Mouse (Mus musculus): ENCODE measurements at regions not wholly inside any gene's neighbourhood (a gene's known extent, or its start where the extent isn't known, plus 50 kb on each side); places are given as distances from the start of the nearest gene placed in this dataset.

DNA sequence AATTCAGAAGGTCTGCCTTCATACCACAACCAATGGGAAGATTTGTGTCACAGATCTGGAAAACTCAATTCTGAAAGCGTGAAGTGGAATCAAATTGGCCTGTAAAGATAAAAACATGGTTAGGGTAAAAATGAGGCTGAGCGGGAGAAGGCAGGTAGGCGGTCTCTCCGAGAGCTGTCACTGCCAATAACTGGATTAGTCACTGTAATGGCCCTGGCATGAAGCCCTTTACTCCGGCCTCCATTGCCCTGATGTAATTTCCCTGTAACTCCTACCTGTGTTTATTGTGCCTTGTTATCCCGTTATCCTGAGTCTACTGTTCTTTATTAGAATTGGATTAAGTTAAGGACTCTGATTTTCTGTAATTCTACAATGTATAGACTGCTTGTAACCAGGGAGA lies 166.3 kb upstream of the Eef2kmt start:
- Histone ChIP-seq H3K27me3 (ENCODE audit: control insufficient read depth, insufficient read depth, low read length) (no peaks in the 10 kb centered on the region), H3K4me1 (ENCODE audit: control insufficient read depth, insufficient read depth, low read length) (no peaks in the 10 kb centered on the region), H3K27ac (ENCODE audit: low read length) (no peak overlapping the region), H3K36me3 (ENCODE audit: control insufficient read depth, insufficient read depth, low read length) (no peaks in the 10 kb centered on the region), H3K4me3 (ENCODE audit: low read depth, low read length) (no peak overlapping the region), H3K9me3 (ENCODE audit: control insufficient read depth, low read depth, low read length) (no peaks in the 10 kb centered on the region), H3K4me2 (replicated peaks; ENCODE audit: low read depth, low read length) (no peak overlapping the region), H3K9ac (replicated peaks; ENCODE audit: low read depth, low read length) (no peak overlapping the region)
- 87% methylated on average over 6 of the region's 6 CpGs for WGBS
- ATAC-seq (ENCODE audit: insufficient number of reproducible peaks, insufficient read depth, low FRiP score, low read depth), result no peak

DNA sequence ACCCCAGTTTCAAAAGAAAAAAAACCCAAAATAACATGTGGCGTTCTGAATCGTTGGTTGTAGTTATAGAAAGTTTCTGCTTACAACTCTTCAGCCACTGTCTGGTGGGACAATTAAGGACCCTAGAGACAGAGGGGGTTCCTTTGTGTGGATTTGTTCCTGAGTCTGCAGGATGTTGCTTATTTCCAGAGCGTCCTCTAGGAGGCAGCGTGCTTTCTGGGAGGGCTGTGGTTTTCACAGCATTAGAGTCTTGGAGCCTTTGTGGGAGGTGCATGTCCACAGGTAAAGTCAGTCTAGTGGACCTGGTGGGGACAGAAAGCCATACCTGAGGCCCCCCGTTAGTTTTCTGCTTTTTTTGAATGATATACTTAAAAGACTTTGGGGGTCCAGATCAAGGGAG lies 165.8 kb upstream of the Eef2kmt start:
- no peak for ATAC-seq (ENCODE audit: insufficient number of reproducible peaks, insufficient read depth, low FRiP score, low read depth)
- no peaks in the 10 kb centered on the region for H3K36me3 ChIP-seq (ENCODE audit: control insufficient read depth, insufficient read depth, low read length)
- 79% methylated on average over 5 of the region's 5 CpGs for WGBS
- no peaks in the 10 kb centered on the region for H3K4me1 ChIP-seq (ENCODE audit: control insufficient read depth, insufficient read depth, low read length)
- no peak overlapping the region for H3K4me2 ChIP-seq (replicated peaks; ENCODE audit: low read depth, low read length)
- no peak overlapping the region for H3K9ac ChIP-seq (replicated peaks; ENCODE audit: low read depth, low read length)
- no peaks in the 10 kb centered on the region for H3K27me3 ChIP-seq (ENCODE audit: control insufficient read depth, insufficient read depth, low read length)
- no peaks in the 10 kb centered on the region for H3K9me3 ChIP-seq (ENCODE audit: control insufficient read depth, low read depth, low read length)
- no peak overlapping the region for H3K4me3 ChIP-seq (ENCODE audit: low read depth, low read length)
- no peak overlapping the region for H3K27ac ChIP-seq (ENCODE audit: low read length)

DNA sequence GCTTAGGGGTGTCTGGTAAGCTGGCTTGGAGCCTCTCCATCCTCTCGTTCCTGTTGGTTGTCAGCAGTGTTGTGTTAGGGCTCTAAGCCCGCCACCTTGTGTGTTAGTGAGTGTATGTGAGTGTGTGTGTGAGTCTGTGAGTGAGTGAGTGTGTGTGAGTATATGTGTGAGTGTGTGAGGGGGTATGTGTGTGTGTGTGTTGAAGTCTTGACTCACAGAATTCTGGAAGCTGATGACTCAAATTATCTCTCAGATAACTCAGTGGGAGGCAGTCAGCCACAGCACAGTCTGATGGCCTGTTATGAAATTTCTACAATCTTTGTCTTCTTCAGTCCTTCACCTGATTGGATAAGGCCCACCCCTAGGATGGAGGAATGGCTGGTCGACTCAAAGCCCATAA lies 163.7 kb upstream of the Eef2kmt start:
- no peaks in the 10 kb centered on the region for H3K4me1 ChIP-seq (ENCODE audit: control insufficient read depth, insufficient read depth, low read length)
- 82% methylated on average over 3 of the region's 3 CpGs for WGBS

DNA sequence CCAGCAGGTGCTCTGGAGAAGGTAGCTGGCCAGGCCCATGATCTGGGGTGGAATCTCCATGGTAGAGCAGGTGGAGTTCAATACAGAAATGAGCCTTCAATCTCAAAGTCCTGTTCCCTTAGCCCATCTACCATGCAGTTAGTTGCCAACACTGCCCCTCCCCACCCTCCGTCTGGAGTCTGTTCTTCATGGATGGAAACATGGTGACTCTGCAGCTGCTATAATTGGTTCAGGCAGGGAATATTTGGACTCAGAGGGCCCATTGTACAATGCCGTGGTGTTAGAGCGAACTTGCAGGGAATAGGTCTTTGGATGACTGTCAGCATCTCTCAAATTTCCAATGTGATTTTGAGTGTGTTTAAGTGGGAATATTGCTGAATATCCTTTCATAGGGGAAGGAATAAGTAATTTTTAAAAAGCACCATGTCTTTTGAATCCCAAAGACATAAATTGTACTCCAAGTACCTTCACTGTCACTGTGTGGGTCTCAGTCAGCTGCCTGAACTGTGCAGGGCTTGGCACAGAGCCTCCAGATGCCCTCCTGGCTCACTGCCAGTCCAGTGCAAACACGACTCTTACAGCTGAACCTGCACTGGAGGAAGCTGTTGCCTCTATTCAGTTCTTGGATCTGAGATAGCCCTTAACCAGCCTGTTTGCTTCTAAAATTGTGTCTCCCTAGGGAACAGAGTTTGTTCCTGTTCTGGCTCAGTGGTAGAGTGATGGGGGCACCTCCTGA lies 162.8 kb upstream of the Eef2kmt start:
- 0 out of 2 replicates have a peak, but pooled peaks have one; percentile 18 for ATAC-seq (ENCODE audit: insufficient number of reproducible peaks, insufficient read depth, low FRiP score, low read depth)
- Histone ChIP-seq H3K4me3 (ENCODE audit: low read depth, low read length) (no peak overlapping the region), H3K27me3 (ENCODE audit: control insufficient read depth, insufficient read depth, low read length) (no peaks in the 10 kb centered on the region), H3K4me1 (ENCODE audit: control insufficient read depth, insufficient read depth, low read length) (no peaks in the 10 kb centered on the region), H3K4me2 (replicated peaks; ENCODE audit: low read depth, low read length) (no peak overlapping the region), H3K27ac (ENCODE audit: low read length) (no peak overlapping the region), H3K9ac (replicated peaks; ENCODE audit: low read depth, low read length) (no peak overlapping the region), H3K9me3 (ENCODE audit: control insufficient read depth, low read depth, low read length) (no peaks in the 10 kb centered on the region), H3K36me3 (ENCODE audit: control insufficient read depth, insufficient read depth, low read length) (no peaks in the 10 kb centered on the region)
- 63% methylated on average over 4 of the region's 4 CpGs for WGBS

More for the DNA sequence above, 163.7 kb upstream of the Eef2kmt start:
- Histone ChIP-seq H3K36me3 (ENCODE audit: control insufficient read depth, insufficient read depth, low read length) (no peaks in the 10 kb centered on the region), H3K4me2 (replicated peaks; ENCODE audit: low read depth, low read length) (no peak overlapping the region), H3K27ac (ENCODE audit: low read length) (no peak overlapping the region), H3K4me3 (ENCODE audit: low read depth, low read length) (no peak overlapping the region), H3K27me3 (ENCODE audit: control insufficient read depth, insufficient read depth, low read length) (no peaks in the 10 kb centered on the region), H3K9ac (replicated peaks; ENCODE audit: low read depth, low read length) (no peak overlapping the region), H3K9me3 (ENCODE audit: control insufficient read depth, low read depth, low read length) (no peaks in the 10 kb centered on the region)
- ATAC-seq (ENCODE audit: insufficient number of reproducible peaks, insufficient read depth, low FRiP score, low read depth), result no peak

DNA sequence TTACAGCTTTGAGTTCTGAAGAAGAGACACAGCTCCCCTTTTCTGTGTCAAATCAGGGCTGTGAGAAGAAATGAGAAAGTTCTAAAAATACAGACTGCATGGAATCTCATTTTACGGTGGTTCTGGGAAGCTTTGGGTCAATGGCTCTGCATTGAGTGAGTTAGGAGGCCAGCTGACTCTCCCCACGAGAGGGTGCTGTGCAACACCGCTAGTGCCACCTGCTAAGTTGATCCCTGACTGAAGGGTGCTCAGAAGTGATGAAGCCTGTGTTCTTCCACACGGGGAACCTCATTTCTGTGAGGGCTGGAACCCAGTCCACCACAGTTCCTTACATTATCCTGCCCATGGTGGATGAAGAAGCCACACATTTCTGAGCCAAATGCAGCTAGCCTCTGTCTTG lies 159.5 kb upstream of the Eef2kmt start:
- WGBS, result 80% methylated on average over 4 of the region's 4 CpGs
- Histone ChIP-seq H3K27me3 (ENCODE audit: control insufficient read depth, insufficient read depth, low read length) (no peaks in the 10 kb centered on the region), H3K4me3 (ENCODE audit: low read depth, low read length) (no peak overlapping the region), H3K4me2 (replicated peaks; ENCODE audit: low read depth, low read length) (no peak overlapping the region), H3K4me1 (ENCODE audit: control insufficient read depth, insufficient read depth, low read length) (no peaks in the 10 kb centered on the region), H3K9ac (replicated peaks; ENCODE audit: low read depth, low read length) (no peak overlapping the region), H3K27ac (ENCODE audit: low read length) (no peak overlapping the region), H3K36me3 (ENCODE audit: control insufficient read depth, insufficient read depth, low read length) (no peaks in the 10 kb centered on the region), H3K9me3 (ENCODE audit: control insufficient read depth, low read depth, low read length) (no peaks in the 10 kb centered on the region)
- ATAC-seq (ENCODE audit: insufficient number of reproducible peaks, insufficient read depth, low FRiP score, low read depth), result no peak

DNA sequence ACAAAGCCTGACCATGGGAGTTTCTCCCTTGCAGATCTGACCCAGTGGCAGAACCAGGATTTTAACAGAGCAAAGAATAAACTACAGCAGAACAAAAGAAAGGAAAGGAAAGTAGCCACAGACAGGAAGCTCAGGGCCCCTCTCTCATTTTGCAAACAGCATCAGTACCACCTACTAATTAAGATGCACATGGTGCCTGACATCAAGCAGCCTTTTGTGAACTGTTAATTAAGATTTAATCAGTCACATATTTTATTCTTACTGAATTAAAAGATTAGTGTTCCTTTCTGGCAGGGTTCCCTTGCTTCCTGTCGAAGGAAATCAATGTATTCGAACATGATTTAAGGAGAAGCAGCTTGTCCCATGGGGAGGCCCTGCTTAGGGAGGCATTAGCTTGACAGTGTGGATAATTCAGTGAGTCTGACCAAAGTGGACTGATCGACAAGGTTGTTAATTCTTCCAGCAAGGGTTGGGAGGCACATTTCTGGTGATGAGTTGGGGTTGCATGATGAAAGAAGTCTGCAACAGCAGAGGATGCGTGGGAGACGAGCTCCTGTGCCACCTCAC lies 156.1 kb upstream of the Eef2kmt start:
- no peak for ATAC-seq (ENCODE audit: insufficient number of reproducible peaks, insufficient read depth, low FRiP score, low read depth)
- Histone ChIP-seq H3K4me1 (ENCODE audit: control insufficient read depth, insufficient read depth, low read length) (no peaks in the 10 kb centered on the region), H3K4me3 (ENCODE audit: low read depth, low read length) (no peak overlapping the region), H3K4me2 (replicated peaks; ENCODE audit: low read depth, low read length) (no peak overlapping the region), H3K27ac (ENCODE audit: low read length) (no peak overlapping the region), H3K27me3 (ENCODE audit: control insufficient read depth, insufficient read depth, low read length) (no peaks in the 10 kb centered on the region), H3K36me3 (ENCODE audit: control insufficient read depth, insufficient read depth, low read length) (no peaks in the 10 kb centered on the region), H3K9ac (replicated peaks; ENCODE audit: low read depth, low read length) (no peak overlapping the region), H3K9me3 (ENCODE audit: control insufficient read depth, low read depth, low read length) (no peaks in the 10 kb centered on the region)
- WGBS, result 70% methylated on average over 5 of the region's 5 CpGs

DNA sequence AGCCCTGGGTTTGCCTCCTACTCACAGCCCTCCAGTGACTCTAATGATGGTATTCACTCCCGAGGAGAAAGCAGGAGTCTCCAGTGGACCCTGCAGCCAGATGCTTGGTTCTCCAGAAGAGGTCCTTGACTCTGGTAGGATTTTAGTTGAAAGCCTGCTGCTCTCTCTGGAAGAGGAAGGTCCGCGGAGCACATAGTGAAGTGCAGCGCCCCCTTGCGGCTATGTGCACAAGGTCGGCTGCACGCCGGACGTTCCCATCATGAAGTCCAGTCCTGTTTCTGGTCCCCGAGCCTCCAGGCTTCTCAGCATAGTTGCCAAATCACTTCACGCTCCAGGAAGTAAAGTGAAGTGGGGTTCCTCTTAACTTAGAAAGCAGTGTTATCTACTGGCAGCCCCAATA lies 150.9 kb upstream of the Eef2kmt start:
- no peak for ATAC-seq (ENCODE audit: insufficient number of reproducible peaks, insufficient read depth, low FRiP score, low read depth)
- Histone ChIP-seq H3K4me3 (ENCODE audit: low read depth, low read length) (no peak overlapping the region), H3K36me3 (ENCODE audit: control insufficient read depth, insufficient read depth, low read length) (no peaks in the 10 kb centered on the region), H3K4me2 (replicated peaks; ENCODE audit: low read depth, low read length) (no peak overlapping the region), H3K27me3 (ENCODE audit: control insufficient read depth, insufficient read depth, low read length) (no peaks in the 10 kb centered on the region), H3K9ac (replicated peaks; ENCODE audit: low read depth, low read length) (no peak overlapping the region), H3K9me3 (ENCODE audit: control insufficient read depth, low read depth, low read length) (no peaks in the 10 kb centered on the region), H3K27ac (ENCODE audit: low read length) (no peak overlapping the region), H3K4me1 (ENCODE audit: control insufficient read depth, insufficient read depth, low read length) (no peaks in the 10 kb centered on the region)
- WGBS, result 7% methylated on average over 11 of the region's 11 CpGs

DNA sequence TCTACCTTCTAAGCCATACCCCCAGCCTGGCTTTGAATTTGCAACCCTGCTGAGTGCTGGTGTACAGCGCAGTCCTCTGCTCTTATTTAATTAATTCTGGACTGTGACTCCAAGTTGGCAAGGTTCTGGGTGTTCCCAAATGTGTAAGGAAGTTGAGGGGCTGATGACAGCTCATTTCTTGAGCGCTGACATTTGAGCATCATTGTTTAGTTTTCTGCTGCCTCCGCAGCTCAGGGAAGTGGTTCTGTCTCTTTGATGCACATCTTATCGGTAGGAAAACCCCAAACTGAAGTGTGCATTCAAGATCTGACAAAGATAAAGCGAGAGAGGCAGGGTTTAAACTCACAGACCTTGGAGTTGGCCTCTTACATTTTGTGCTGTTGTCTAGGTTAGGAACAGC lies 137.6 kb upstream of the Eef2kmt start:
- no peaks in the 10 kb centered on the region for H3K9me3 ChIP-seq (ENCODE audit: control insufficient read depth, low read depth, low read length)
- H3K4me3 ChIP-seq (ENCODE audit: low read depth, low read length), result no peak overlapping the region
- no peaks in the 10 kb centered on the region for H3K4me1 ChIP-seq (ENCODE audit: control insufficient read depth, insufficient read depth, low read length)
- no peak overlapping the region for H3K9ac ChIP-seq (replicated peaks; ENCODE audit: low read depth, low read length)
- no peaks in the 10 kb centered on the region for H3K36me3 ChIP-seq (ENCODE audit: control insufficient read depth, insufficient read depth, low read length)
- no peak overlapping the region for H3K27ac ChIP-seq (ENCODE audit: low read length)
- no peaks in the 10 kb centered on the region for H3K27me3 ChIP-seq (ENCODE audit: control insufficient read depth, insufficient read depth, low read length)
- no peak overlapping the region for H3K4me2 ChIP-seq (replicated peaks; ENCODE audit: low read depth, low read length)
- no peak for ATAC-seq (ENCODE audit: insufficient number of reproducible peaks, insufficient read depth, low FRiP score, low read depth)
- WGBS, result 70% methylated on average over 5 of the region's 5 CpGs

DNA sequence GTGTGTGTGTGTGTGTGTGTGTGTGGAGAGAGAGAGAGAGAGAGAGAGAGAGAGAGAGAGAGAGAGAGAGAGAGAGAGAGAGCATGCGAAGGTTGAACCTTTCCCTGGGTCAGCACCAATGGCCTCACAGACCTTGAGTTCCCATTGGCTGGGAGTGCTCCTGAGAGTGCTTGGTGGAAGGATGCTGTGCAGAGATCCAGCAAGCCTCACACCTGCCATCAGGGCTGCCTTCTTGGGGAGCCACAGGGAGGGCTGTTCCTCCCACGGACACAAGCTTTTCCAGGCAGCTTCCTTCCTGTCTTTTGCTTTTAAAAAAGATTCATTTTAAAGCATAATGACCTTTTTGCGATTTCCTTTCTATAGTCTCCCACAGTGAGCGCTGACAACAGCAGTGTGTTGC lies 127.1 kb upstream of the Eef2kmt start:
- H3K4me1 ChIP-seq (ENCODE audit: control insufficient read depth, insufficient read depth, low read length), result no peaks in the 10 kb centered on the region
- ATAC-seq (ENCODE audit: insufficient number of reproducible peaks, insufficient read depth, low FRiP score, low read depth), result no peak
- H3K27ac ChIP-seq (ENCODE audit: low read length), result no peak overlapping the region
- WGBS, result 33% methylated on average over 4 of the region's 4 CpGs
- no peak overlapping the region for H3K9ac ChIP-seq (replicated peaks; ENCODE audit: low read depth, low read length)
- no peak overlapping the region for H3K4me3 ChIP-seq (ENCODE audit: low read depth, low read length)
- H3K27me3 ChIP-seq (ENCODE audit: control insufficient read depth, insufficient read depth, low read length), result no peaks in the 10 kb centered on the region
- H3K9me3 ChIP-seq (ENCODE audit: control insufficient read depth, low read depth, low read length), result no peaks in the 10 kb centered on the region
- no peak overlapping the region for H3K4me2 ChIP-seq (replicated peaks; ENCODE audit: low read depth, low read length)
- no peaks in the 10 kb centered on the region for H3K36me3 ChIP-seq (ENCODE audit: control insufficient read depth, insufficient read depth, low read length)
